Mouse (Mus musculus): ENCODE data around the gene Itga9.

DNA sequence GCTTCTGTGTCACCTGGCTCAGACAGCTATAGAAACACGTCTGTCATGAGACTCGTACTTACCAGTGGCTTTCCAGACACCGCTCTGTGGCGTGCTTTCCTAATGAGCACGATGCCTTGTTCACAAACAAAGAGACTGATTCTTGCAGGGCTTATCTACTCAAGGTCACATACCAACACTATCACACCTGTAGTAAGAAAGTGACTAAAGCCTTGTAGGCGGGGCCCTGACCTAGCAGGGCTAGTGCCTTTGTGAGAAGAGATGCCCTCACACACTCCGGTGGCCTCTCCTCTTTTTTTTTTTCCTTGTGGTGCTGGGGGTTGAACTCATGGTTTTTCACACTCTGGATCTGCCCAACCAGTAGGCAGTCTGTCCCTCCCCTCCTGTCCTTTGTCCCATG is 9.7 kb upstream of the Itga9 start:
- no peak for TF ChIP-seq CTCF (conservative IDR thresholded peaks at IDR 0.05; ENCODE audit: insufficient read depth, insufficient read length, low read depth, low read length)
- no peak for TF ChIP-seq POLR2A (IDR thresholded peaks at IDR 0.05; ENCODE audit: low read depth, low read length)
